Mouse (Mus musculus): ENCODE results near the gene Pon3.

DNA sequence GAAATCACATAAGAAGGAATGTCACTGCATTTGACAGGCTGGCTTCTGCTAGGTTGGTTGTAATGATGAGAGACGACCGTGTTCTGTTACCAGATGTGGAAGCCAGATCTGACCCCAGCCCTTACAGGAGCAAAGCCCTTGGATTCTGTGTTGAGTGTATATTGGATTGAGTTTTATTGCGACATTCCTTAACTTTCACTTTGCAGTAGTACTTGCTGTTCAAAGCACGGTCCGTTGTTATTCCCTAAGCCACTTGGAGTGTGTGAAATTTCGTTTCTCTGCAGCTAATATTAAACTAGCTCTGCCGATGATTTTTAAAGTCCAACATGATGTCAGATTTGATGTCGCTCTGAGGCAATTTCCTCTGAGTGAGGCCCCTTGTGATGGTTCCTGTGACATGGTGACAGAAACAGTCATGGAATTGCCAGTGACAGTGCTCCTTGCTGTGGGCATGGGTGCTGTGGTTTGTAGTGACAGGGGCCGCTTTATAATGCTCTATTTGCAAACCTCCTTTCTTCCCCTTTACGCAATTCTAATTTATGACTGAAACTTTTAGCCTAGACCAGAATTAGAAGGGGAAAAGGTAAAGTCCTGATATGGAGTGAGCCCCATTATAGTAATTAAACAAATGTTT lies 81.8 kb downstream of the Pon3 start:
- TF ChIP-seq CTCF (IDR thresholded peaks at IDR 0.05; ENCODE audit: low read depth, low read length) (no peak), TAL1 (conservative IDR thresholded peaks at IDR 0.05; ENCODE audit: low read depth, low read length) (no peak), GATA1 (IDR thresholded peaks at IDR 0.05; ENCODE audit: borderline replicate concordance, low read length) (no peak)
